Comparison of ENCODE assay signal across 19 mouse cellular contexts in the genomic region with DNA sequence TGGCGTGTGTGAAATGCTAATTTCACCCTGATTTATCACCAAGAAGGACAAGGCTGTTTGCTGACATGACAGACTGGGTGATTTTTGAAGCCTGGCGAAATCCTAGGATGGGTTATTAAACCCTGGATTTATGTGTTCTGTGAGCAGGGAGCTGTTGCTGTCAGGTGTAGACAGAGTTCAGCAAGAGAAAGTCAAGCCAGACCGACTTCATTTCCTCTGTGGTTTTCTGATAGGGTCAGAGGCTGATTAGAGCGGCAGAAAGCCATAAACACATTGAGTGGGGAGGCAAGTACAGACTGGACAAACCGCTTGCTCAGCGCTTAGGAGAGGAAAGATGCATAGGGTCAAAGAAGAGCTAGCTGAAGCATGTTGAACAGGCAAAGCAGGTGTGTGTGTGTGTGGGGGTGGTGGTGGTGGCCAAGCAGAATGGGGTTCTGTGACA.
DNase-seq lines count a peak whose midpoint lies in the region; ATAC-seq lines count a peak whose summit lies in the region.
"Had no signal": no experiment of that assay in that cellular context is flagged by ENCODE, and none has a peak within 500 bp of the region (broad histone marks: within the 10 kb centered on the region; RNA-seq: fewer than 3 reads in every experiment).

No protein-coding gene starts in this region.

- no peak overlapping the region for H3K4me3 ChIP-seq in kidney, embryonic 16.5 days (ENCODE audit: low read length)
- H3K4me3 ChIP-seq: embryonic facial prominence, embryonic 12.5 days; forebrain, embryonic 12.5 days had no signal

- H3K9ac ChIP-seq in kidney, embryonic 16.5 days (replicated peaks; ENCODE audit: low read length) = no peak overlapping the region; the same call in 1 of the 2 replicates
- H3K9ac ChIP-seq: embryonic facial prominence, embryonic 12.5 days; forebrain, embryonic 12.5 days; liver, postnatal 0 days had no signal

- 16% methylated on average over 6 of the region's 6 CpGs for WGBS in kidney, embryonic 16.5 days

- DNase-seq in embryo, embryonic 11 days = peak; percentile 39
- no peak for DNase-seq in embryo, embryonic 10 days (ENCODE audit: low spot score)
- DNase-seq in kidney, adult 9 months = no peak
- peak; percentile 17 for DNase-seq in CD4-positive helper T cell, adult 2 months (ENCODE audit: low read depth, low spot score)
- DNase-seq in kidney, postnatal 14 days = peak; percentile 44
- DNase-seq in layer of hippocampus, adult 9-10 months (ENCODE audit: low spot score) = no peak
- DNase-seq: adrenal gland, adult 2 months; cerebellum, adult 8-10 months; heart, adult 18-20 months; heart, postnatal 14 days; layer of hippocampus, postnatal 36 days; liver, postnatal 0 days; right cerebral cortex, postnatal 4 days; thymus, postnatal 14 days had no signal

- peaks cover 39% of the 10 kb centered on the region for H3K4me1 ChIP-seq in kidney, embryonic 16.5 days (ENCODE audit: insufficient read depth, low read length)

- H3K4me2 ChIP-seq in kidney, embryonic 16.5 days (replicated peaks; ENCODE audit: low read depth, low read length) = no peak overlapping the region
- H3K4me2 ChIP-seq: embryonic facial prominence, embryonic 12.5 days; forebrain, embryonic 12.5 days had no signal

- H3K9me3 ChIP-seq in kidney, embryonic 16.5 days (ENCODE audit: low read length) = no peaks in the 10 kb centered on the region
- H3K9me3 ChIP-seq: embryonic facial prominence, embryonic 12.5 days; forebrain, embryonic 12.5 days had no signal

- H3K27me3 ChIP-seq in kidney, embryonic 16.5 days (ENCODE audit: insufficient read depth, low read length) = no peaks in the 10 kb centered on the region
- H3K27me3 ChIP-seq: embryonic facial prominence, embryonic 12.5 days; forebrain, embryonic 12.5 days had no signal

- no peaks in the 10 kb centered on the region for H3K36me3 ChIP-seq in kidney, embryonic 16.5 days (ENCODE audit: insufficient read depth, low read length)
- H3K36me3 ChIP-seq: embryonic facial prominence, embryonic 12.5 days; forebrain, embryonic 12.5 days had no signal

- peak; percentile 80 for ATAC-seq in kidney, embryonic 16.5 days (ENCODE audit: low FRiP score, low TSS enrichment)
- no peak for ATAC-seq in cerebellum, adult (ENCODE audit: insufficient number of reproducible peaks, low FRiP score, low TSS enrichment)
- ATAC-seq: intestine, postnatal 0 days; liver, postnatal 0 days had no signal

- H3K27ac ChIP-seq in kidney, embryonic 16.5 days (ENCODE audit: low read length) = peak overlapping the region; percentile 68
- H3K27ac ChIP-seq: embryonic facial prominence, embryonic 12.5 days; forebrain, embryonic 12.5 days had no signal

Comparison
In these comparisons a context has a peak if more than half of its experiments do, and no peak if none do; other contexts are left out.
1. DNase-seq: peak in embryo, embryonic 11 days (single experiment), CD4-positive helper T cell, adult 2 months (single experiment) and kidney, postnatal 14 days (single experiment); none in embryo, embryonic 10 days (single experiment), kidney, adult 9 months (single experiment) and layer of hippocampus, adult 9-10 months (single experiment).